Mouse (Mus musculus) adrenal gland, postnatal 4 days (tissue): ENCODE results near the gene Abcg2. TPM values are rescaled to one million over a fixed set of nuclear protein-coding genes. Genes with fewer than 3 reads are reported as not detected.

Experiments
- DNase-seq, 2 experiments: peaks; one replicate each; pipeline ENCODE4 v3.0.0; 2021 to 2022; ENCODE audit warnings: low spot score in 2 of 2, mixed read lengths in 2 of 2
- total RNA-seq, 2 experiments: library from RNA; stranded (reverse); gene quantifications; 2 replicates each; pipeline ENCODE4 v1.2.3; 2021

Gene Abcg2
- total RNA-seq, 2 experiments from 2014 or later, result 60.4 to 66.8 TPM

- no peak for DNase-seq
These were observed 49.4 kb downstream of the Abcg2 start for GRCm38 (mm10) chr6:58633731-58634130.

- no peak for DNase-seq
These were observed 54.2 kb downstream of the Abcg2 start for GRCm38 (mm10) chr6:58638566-58638965.

GRCm38 (mm10) chr6:58639391-58639790 is 55.1 kb downstream of the Abcg2 start:
- DNase-seq, result no peak

GRCm38 (mm10) chr6:58640333-58641018 is 56.2 kb downstream of the Abcg2 start:
- peak; percentile 31 to 51 for DNase-seq

- no peak for DNase-seq
These were observed 56.9 kb downstream of the Abcg2 start for GRCm38 (mm10) chr6:58641056-58641799.

- no peak for DNase-seq
These were observed 57.9 kb downstream of the Abcg2 start for GRCm38 (mm10) chr6:58642191-58642590.

GRCm38 (mm10) chr6:58644586-58644985 is 60.3 kb downstream of the Abcg2 start:
- DNase-seq, result no peak

GRCm38 (mm10) chr6:58648100-58648749 is 63.9 kb downstream of the Abcg2 start:
- no peak for DNase-seq

- no peak for DNase-seq
These were observed 65.8 kb downstream of the Abcg2 start for GRCm38 (mm10) chr6:58650136-58650535.

GRCm38 (mm10) chr6:58651038-58651437 is 66.7 kb downstream of the Abcg2 start:
- DNase-seq, result no peak

GRCm38 (mm10) chr6:58660951-58661575 is 76.7 kb downstream of the Abcg2 start:
- DNase-seq, result no peak

- DNase-seq, result no peak
These were observed 93.5 kb downstream of the Abcg2 start for GRCm38 (mm10) chr6:58677802-58678201.

- no peak for DNase-seq
These were observed 94.2 kb downstream of the Abcg2 start for GRCm38 (mm10) chr6:58678530-58678929.

- DNase-seq, result no peak
These were observed 107.3 kb downstream of the Abcg2 start for GRCm38 (mm10) chr6:58691584-58691983.

- DNase-seq, result no peak
These were observed 109.9 kb downstream of the Abcg2 start for GRCm38 (mm10) chr6:58694257-58694656.

GRCm38 (mm10) chr6:58694765-58695164 is 110.4 kb downstream of the Abcg2 start:
- DNase-seq, result no peak

GRCm38 (mm10) chr6:58710369-58710768 is 126.0 kb downstream of the Abcg2 start:
- no peak for DNase-seq

GRCm38 (mm10) chr6:58711909-58712308 is 127.6 kb downstream of the Abcg2 start:
- no peak for DNase-seq

GRCm38 (mm10) chr6:58733851-58734250 is 149.5 kb downstream of the Abcg2 start:
- DNase-seq, result no peak

GRCm38 (mm10) chr6:58735090-58735489 is 150.8 kb downstream of the Abcg2 start:
- DNase-seq, result no peak
